In genomic region chr12:9166218-9166908, GRCm38 (mm10) we compare ENCODE assay signal across 9 mouse cellular contexts.
DNase-seq lines count a peak whose midpoint lies in the region; ATAC-seq lines count a peak whose summit lies in the region.
"Had no signal": no experiment of that assay in that cellular context is flagged by ENCODE, and none has a peak within 500 bp of the region (broad histone marks: within the 10 kb centered on the region; RNA-seq: fewer than 3 reads in every experiment).

No protein-coding gene starts in this region.

- no peaks in the 10 kb centered on the region for H3K4me1 ChIP-seq in forebrain, embryonic 11.5 days (replicated peaks; ENCODE audit: control insufficient read depth, insufficient read depth, low read length)
- H3K4me1 ChIP-seq in hindbrain, embryonic 13.5 days (replicated peaks), result no peaks in the 10 kb centered on the region; the same call in 1 of the 2 replicates
- no peaks in the 10 kb centered on the region for H3K4me1 ChIP-seq in midbrain, embryonic 11.5 days (ENCODE audit: control insufficient read depth, insufficient read depth, low read length)

- no peak overlapping the region for H3K27ac ChIP-seq in forebrain, embryonic 11.5 days (ENCODE audit: low read depth, low read length)
- H3K27ac ChIP-seq in hindbrain, embryonic 13.5 days, result no peak overlapping the region
- H3K27ac ChIP-seq in midbrain, embryonic 11.5 days (ENCODE audit: low read depth, low read length), result no peak overlapping the region
- H3K27ac ChIP-seq: macrophage had no signal

- no peak overlapping the region for H3K4me2 ChIP-seq in forebrain, embryonic 11.5 days (ENCODE audit: low read depth, low read length, severe bottlenecking)
- H3K4me2 ChIP-seq in hindbrain, embryonic 13.5 days, result no peak overlapping the region
- no peak overlapping the region for H3K4me2 ChIP-seq in midbrain, embryonic 11.5 days

- H3K9me3 ChIP-seq in forebrain, embryonic 11.5 days (ENCODE audit: control insufficient read depth, low read length), result no peaks in the 10 kb centered on the region
- no peaks in the 10 kb centered on the region for H3K9me3 ChIP-seq in hindbrain, embryonic 13.5 days
- no peaks in the 10 kb centered on the region for H3K9me3 ChIP-seq in midbrain, embryonic 11.5 days (ENCODE audit: control insufficient read depth, low read length)

- intact Hi-C loops in heart, postnatal 25 days (cut with DNase I), result loop anchor here (5.0 kb wide), 1 partner anchor 114 kb away; no protein-coding TSS in a partner anchor
- intact Hi-C loops in left cerebral cortex, postnatal 14 days (cut with DNase I), result no loop called here

- H3K36me3 ChIP-seq in forebrain, embryonic 11.5 days (ENCODE audit: control insufficient read depth, insufficient read depth, low read length), result no peaks in the 10 kb centered on the region
- H3K36me3 ChIP-seq in hindbrain, embryonic 13.5 days, result no peaks in the 10 kb centered on the region
- no peaks in the 10 kb centered on the region for H3K36me3 ChIP-seq in midbrain, embryonic 11.5 days (ENCODE audit: control insufficient read depth, insufficient read depth, low read length)

- H3K4me3 ChIP-seq in forebrain, embryonic 11.5 days (ENCODE audit: low read depth, low read length), result no peak overlapping the region
- H3K4me3 ChIP-seq in hindbrain, embryonic 13.5 days, result no peak overlapping the region
- no peak overlapping the region for H3K4me3 ChIP-seq in midbrain, embryonic 11.5 days (ENCODE audit: low read depth, low read length)

- H3K27me3 ChIP-seq in forebrain, embryonic 11.5 days (ENCODE audit: control insufficient read depth, insufficient read depth, low read length), result no peaks in the 10 kb centered on the region
- H3K27me3 ChIP-seq in hindbrain, embryonic 13.5 days, result no peaks in the 10 kb centered on the region
- no peaks in the 10 kb centered on the region for H3K27me3 ChIP-seq in midbrain, embryonic 11.5 days (ENCODE audit: control insufficient read depth, insufficient read depth, low read length)

- DNase-seq in heart, adult 11 months, result peak; percentile 92
- no peak for DNase-seq in heart, postnatal 25 days (ENCODE audit: low spot score)
- peak; percentile 33 for DNase-seq in WW6 (ENCODE audit: low read depth, low spot score)
- DNase-seq in forebrain, embryonic 11.5 days (ENCODE audit: low spot score), result peak; percentile 84
- peak; percentile 14 to 23 for DNase-seq in left cerebral cortex, postnatal 14 days (ENCODE audit: low spot score in 2 of 2)
- peak; percentile 90 for DNase-seq in midbrain, embryonic 11.5 days (ENCODE audit: low spot score, missing footprints)
- DNase-seq in thymus, postnatal 14 days, result peak; percentile 14

- peak; percentile 92 for ATAC-seq in forebrain, embryonic 11.5 days (replicated peaks; ENCODE audit: low FRiP score)
- peak; percentile 94 for ATAC-seq in hindbrain, embryonic 13.5 days (ENCODE audit: low FRiP score)
- peak; percentile 91 for ATAC-seq in midbrain, embryonic 11.5 days (ENCODE audit: low FRiP score)

- WGBS in forebrain, embryonic 11.5 days, result 53% methylated on average over 10 of the region's 10 CpGs
- 55% methylated on average over 10 of the region's 10 CpGs for WGBS in hindbrain, embryonic 13.5 days
- WGBS in midbrain, embryonic 11.5 days, result 57% methylated on average over 10 of the region's 10 CpGs

- no peak overlapping the region for H3K9ac ChIP-seq in forebrain, embryonic 11.5 days (ENCODE audit: low read length)
- no peak overlapping the region for H3K9ac ChIP-seq in hindbrain, embryonic 13.5 days
- no peak overlapping the region for H3K9ac ChIP-seq in midbrain, embryonic 11.5 days (ENCODE audit: low read length)
